Mouse (Mus musculus) right cerebral cortex, postnatal 14 days (tissue): Measurements from ENCODE around the gene Ube2j1.
A peak's percentile ranks its signal among the peaks of the same experiment; 100 is the strongest.

Source experiments
- DNase-seq: peaks from one replicate; pipeline ENCODE4 v3.0.0; 2022

Ube2j1 gene

DNA sequence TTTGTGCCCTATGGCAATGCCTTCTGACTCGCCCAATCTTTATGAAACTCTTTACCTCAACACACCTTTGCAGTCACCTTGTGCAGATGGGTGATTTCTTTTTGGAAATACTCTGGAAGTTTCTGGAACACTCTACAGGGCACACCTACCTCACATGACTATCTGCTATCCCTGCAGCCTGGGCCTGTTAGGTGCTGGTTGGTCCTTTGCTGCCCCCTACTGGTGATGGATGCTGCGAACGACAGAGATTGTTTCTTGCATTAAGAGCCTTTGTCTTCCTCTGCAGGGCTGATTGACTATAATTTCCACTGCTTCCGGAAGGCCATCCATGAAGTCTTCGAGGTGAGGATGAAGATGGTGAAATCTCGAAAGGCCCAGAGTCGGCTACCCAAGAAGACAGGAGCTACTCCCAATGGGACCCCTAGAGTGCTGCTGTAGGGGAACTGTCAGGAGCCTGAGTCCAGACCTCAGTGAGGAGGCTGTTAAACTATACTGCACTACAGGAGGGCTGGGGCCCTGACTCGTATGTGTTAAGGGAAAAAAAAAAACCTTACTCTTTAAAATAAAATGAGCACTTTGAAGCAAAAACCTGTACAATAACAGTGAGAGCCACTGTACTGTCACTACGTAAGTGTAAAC lies 12.7 kb upstream of the Ube2j1 start:
- DNase-seq: peak; percentile 90

DNA sequence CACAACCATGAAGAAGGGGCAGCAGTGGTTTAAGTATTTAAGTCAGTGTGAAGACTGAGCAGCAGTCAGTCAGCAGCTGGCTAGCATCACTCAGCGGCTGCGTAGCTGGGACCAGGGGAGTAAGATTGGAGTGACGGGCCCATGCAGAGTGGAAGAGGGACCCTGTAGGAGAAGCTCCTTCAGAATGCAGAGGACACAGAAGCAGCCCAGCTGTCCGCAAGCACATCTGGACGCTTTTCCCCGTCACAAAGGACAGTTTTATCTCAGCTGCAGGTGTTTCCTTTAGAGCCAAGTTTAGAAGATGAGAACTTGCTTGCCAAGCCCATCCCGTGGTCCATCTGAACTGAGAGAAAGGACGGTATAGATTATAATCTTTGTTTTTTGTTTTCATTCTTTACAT lies 6.8 kb upstream of the Ube2j1 start:
- DNase-seq: no peak

- no peak for DNase-seq
These were observed 2.1 kb upstream of the Ube2j1 start for GRCm38 (mm10) chr4:33029104-33029503.

DNA sequence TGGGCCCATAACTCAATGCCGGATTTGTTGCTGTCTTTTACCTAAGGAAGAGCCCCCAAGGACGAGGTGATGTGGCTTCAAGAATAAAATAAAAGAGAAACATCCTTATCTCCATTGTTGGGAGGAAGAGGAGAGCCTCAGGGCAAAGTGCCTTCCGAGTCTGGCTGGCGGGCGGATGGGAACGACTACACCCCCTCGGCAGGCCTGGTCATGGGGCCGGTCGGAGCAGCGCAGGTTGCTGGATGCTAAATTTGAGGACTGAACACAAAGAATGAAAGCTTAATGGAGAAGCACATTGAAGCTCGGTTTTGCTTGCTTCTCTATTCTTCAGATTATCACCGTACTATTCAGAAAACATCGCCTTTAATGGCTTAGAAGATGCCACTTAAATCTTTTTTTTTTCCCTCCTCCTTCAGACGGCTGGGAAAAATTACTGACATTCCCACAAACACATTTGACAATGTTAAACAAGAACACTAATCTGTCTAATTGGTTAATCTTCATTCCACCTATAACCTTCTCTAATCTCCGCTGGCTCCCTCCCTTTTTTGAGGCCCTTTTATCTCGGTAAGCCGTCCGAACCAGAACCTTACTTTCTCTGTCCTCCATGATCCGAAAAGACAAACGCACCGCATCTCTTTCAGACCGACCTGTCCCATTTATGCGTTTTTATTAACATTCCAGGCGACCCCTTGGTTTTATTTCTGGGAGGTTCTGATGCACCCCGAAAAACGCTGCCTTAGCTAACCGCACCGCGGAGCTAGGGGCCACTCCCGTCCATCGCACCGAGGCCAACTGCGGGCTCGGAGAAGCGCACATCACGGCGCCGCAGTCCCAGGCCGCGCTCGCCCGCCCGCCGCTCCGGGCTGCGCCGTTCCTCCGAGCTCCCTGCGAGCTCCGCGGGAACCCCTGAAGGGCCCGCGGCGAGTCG lies 687 bp upstream of the Ube2j1 start:
- peak; percentile 13 for DNase-seq

DNA sequence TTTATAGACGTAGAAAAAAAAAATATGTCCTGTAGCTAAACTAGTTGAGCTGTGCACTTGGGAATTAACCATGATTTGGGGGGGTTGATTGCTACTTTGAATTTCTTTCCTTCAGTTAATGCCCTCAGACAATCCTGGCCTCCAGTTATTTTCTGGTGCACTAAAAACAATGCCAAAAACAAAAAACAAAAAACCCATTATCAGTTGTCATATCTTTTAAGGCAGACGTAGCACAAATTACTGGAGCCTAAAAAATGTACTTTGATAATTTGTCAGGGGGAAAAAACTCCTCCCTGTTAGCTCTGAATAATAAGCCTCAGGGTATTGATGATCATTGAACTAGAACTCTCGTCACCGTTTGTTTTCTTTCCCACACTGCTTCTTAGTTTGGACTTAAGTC lies 829 bp downstream of the Ube2j1 start:
- no peak for DNase-seq

DNA sequence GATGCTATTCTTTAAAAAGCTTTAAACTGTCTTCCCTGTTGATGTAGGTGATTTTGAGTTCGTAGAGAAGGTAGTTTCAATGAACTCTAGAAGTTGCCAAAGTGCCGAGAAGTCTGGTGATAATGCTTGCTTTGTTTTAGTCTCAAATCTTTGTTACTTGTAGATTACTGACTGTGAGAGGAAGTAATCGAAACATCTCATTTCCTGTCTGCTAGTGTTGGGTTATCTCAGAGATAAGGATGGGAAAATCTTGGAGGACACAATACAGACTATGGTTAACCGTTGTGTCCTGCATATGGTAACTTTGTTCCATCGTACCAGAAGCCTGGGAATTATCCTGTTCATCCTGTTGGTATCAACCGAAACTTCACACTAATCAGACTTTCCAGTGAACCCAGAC lies 2.3 kb downstream of the Ube2j1 start:
- no peak for DNase-seq

- no peak for DNase-seq
These were observed 8.6 kb downstream of the Ube2j1 start for GRCm38 (mm10) chr4:33039826-33040225.

DNA sequence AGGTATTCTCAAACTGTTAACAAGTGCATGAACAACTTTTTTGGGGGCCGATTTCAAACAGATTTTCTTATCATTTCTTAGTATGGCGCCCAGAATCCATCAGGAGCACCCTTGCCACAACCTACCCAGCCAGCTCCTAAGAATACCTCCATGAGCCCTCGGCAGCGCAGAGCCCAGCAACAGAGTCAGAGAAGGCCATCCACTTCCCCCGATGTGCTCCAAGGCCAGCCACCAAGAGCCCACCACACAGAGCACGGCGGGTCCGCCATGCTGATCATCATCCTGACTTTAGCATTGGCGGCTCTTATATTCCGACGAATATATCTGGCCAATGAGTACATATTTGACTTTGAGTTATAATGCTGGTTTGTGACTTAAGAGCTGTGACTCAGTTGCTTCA lies 18.4 kb downstream of the Ube2j1 start:
- no peak for DNase-seq

GRCm38 (mm10) chr4:33052055-33052454 lies 20.8 kb downstream of the Ube2j1 start:
- DNase-seq: no peak

DNA sequence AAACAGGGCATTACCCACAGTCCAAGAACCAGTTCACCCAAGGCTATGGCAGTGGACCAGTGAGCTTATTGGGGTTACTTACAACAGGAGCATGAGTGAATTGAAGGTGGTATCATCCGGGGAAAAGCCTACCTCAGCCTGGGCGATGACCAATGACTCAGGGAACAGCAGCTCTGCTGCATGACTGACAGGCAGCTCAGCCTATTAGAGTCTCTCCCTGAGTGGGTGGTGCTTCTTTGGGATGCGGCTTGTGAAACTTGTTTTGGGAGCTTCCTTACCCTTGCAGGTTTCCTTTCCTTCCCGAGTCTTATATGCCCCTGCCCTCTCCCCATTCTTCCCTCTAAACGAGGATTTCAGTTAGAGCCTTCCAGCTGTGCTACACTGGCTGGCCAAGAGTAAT lies 21.4 kb downstream of the Ube2j1 start:
- no peak for DNase-seq

DNA sequence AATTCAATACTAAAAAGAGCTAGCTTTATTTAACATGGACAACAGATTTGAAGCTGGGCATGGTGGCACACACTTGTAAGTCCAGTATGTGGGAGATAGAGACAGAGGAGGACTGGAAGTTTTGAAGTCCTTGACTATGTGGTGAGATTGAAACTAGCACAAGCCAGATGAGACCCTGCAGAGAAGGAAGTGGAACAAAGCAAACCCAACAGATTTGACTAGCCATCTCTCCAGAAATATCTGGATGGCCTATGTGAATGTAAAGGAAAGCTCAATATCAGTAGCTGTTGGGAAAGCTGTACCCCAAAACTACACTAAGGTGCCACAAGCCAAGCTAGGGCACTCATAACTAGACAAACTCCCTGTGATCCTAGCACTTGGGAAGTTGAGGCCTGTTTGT lies 23.2 kb downstream of the Ube2j1 start:
- DNase-seq: no peak

GRCm38 (mm10) chr4:33056317-33056716 lies 25.1 kb downstream of the Ube2j1 start:
- DNase-seq: no peak

- DNase-seq: no peak
These were observed 26.9 kb downstream of the Ube2j1 start for GRCm38 (mm10) chr4:33057890-33058687.

- no peak for DNase-seq
These were observed 29.9 kb downstream of the Ube2j1 start for GRCm38 (mm10) chr4:33061158-33061557.

- no peak for DNase-seq
These were observed 31.8 kb downstream of the Ube2j1 start, which contains the start of gene Gabrr2 for GRCm38 (mm10) chr4:33062981-33063380. TSS of gene Gabrr2 (plus strand) at chr4:33062999.

DNA sequence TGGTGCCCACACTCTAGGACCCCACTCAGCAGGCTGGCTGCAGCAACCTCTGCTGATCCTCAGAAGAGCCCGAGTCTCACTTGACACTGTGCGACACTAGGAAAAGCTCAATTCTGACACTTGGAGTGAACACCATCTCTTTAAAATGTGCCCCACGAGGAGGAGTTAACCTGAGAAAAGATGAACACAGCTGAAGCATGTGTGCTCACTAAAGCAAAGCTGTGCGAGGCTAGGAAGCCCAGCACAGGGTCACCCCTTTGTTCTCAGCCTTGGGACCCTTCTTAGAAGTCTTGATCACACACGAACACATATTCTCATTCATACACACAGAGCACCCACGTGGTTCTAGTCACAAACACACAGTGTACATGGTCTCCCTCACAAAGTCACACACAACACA lies 33.8 kb downstream of the Ube2j1 start:
- DNase-seq: no peak

DNA sequence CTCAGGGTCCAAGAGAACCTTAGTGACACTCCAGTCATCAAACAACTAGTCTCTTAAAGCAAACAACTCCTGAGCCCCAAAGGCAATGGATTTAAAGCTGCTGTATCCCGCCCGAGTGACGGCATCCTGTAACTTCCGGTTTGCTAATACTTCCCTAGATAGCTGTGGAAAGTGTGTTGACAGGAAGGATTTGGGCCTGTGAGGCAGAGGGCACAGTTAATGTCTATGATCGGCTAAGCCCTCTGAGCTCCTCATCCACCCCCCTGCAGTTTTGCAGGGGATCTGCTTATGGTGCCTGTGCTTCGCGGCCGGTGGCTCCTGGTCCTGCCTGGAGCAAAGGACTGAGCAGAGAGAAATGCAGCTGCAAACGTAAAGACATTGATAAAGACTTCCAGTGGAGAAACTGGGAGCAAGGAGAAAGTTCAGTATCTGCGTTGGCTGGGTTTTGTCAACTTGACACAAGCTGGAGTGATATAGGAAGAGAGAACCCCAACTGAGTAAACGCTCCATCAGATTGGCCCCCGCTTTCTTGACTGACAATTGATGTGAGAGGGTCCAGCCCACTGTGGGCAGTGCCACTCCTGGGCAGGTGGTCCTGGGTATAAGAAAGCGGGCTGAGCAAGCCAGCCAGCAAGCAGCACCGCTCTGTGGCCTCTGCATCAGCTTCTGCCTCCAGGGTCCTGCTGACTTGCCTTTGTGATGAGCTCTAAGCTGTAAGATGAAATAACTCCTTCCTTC lies 35.2 kb downstream of the Ube2j1 start:
- DNase-seq: no peak

DNA sequence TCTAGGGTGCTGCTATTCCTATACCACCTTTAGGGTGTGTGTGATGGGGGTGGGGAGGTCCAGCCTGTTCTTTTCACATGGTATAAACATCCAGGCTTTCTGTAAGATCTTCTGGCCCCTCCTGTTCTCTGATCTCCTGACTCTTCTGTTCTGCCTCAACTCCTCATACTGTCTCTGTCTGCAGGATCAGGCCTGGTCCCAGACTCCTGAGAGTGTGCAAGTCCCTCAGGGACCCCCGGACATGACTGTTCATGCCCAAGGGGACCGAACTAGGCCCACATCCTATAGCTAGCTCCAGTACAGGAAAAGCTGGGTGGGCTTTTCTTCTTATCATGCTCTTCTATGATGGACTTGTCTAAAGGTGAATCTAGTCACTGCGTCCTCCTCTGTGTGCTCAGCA lies 36.1 kb downstream of the Ube2j1 start:
- no peak for DNase-seq

- DNase-seq: no peak
These were observed 36.6 kb downstream of the Ube2j1 start for GRCm38 (mm10) chr4:33067826-33068225.

DNA sequence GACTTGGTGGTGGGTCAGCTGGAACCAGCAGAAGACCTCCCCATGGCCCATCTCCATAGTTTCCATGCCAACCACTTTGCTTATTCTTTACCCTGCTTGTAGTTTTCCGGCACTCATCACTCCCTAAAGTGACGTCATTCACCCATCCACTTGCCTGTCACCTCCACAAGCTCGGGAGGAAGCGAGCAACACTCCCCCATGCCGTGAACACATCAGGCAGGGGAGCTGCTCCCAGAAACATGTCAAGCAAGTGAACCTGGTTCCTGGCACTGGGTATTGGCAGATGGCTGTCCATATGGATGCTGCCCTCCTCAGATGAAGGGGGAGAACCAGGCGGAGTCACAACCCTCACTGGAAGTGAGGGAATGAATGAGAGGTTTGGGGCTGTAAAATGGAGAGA lies 37.7 kb downstream of the Ube2j1 start:
- DNase-seq: no peak

DNA sequence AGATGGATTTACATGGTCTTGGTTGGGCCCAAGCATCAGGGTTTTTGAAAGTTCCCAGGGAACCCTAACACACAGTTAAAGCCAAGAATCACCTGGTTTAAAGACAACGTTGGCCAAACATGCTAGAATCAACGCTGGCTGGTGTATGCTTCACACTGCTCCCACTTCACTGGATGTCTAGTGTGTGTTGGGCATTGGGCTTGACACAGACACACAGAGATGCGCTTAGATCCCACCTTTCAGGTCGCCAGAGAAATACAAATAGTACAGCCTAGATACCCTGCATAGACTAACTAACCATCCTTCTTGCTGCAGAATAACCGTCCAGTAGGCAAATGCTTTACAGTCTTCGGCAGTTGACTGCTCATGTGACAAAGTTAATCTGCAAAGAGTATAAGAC lies 39.1 kb downstream of the Ube2j1 start:
- no peak for DNase-seq

DNA sequence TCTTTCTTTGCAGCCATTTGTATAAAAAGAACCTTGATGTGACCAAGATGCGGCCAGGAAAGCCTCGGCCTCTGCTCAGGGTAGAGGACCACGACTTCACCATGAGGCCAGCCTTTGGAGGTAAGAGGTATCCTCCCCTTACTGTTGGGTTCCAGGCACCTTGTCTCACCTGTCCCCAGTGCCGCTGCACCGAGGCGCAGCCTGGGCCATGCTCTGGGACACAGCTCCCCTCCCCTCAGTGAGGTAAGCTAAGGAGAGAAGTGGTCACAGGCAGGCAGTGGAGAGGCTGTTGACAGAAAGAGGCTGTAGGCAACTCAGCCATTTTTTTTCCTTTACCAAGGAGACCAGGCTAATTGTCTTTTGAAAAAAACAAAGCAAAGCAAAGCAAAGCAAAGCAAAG lies 40.1 kb downstream of the Ube2j1 start:
- no peak for DNase-seq
